Mouse (Mus musculus): Measurements from ENCODE around the gene Gm45194.

- no peak for TF ChIP-seq TAL1 (IDR thresholded peaks at IDR 0.05; ENCODE audit: low read length)
- TF ChIP-seq GATA1 (IDR thresholded peaks at IDR 0.05; ENCODE audit: low read length): no peak
Measured at GRCm38 (mm10) chrX:111917422-111917821, 26.2 kb downstream of the Gm45194 start.
